Comparison of ENCODE assay signal across 8 mouse cellular contexts in the genomic region with DNA sequence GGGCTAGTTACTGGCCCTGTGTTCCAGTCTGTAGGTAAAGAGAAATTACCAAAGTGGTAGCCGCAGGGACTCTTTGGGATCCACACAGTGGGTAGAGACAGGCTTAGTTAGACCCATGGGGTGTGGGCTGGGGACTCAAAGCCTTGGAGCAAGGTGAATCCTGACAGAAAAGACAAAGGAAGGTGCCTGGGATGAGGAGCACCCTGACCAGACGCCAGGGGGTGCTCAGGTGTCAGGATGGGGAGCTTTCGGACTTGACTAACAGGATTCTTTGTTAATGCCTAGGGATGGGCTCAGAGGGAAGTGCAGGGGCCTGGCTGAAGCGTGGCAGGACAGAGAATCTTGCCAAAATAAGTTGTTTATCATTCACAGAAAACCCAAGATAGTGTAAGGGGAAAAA. TPM values are rescaled to one million over a fixed set of nuclear protein-coding genes. Genes with fewer than 3 reads are reported as not detected.
DNase-seq lines count a peak whose midpoint lies in the region; ATAC-seq and TF ChIP-seq lines count a peak whose summit lies in the region.

No protein-coding gene starts in this region.

- H3K36me3 ChIP-seq in testis, adult 2 months (ENCODE audit: control insufficient read depth, insufficient read depth, low read length), result no peaks in the 10 kb centered on the region
- H3K36me3 ChIP-seq in lung, postnatal 0 days (ENCODE audit: insufficient read depth, low read length), result no peaks in the 10 kb centered on the region

- no peak overlapping the region for H3K9ac ChIP-seq in lung, postnatal 0 days (replicated peaks; ENCODE audit: low read depth)

- H3K4me2 ChIP-seq in lung, postnatal 0 days (replicated peaks; ENCODE audit: low read depth, low read length), result no peak overlapping the region

- no peak overlapping the region for H3K27ac ChIP-seq in cerebellum, adult 2 months (ENCODE audit: insufficient read depth, low read length)
- no peak overlapping the region for H3K27ac ChIP-seq in testis, adult 2 months (ENCODE audit: control insufficient read depth, insufficient read depth, low read depth, low read length)
- H3K27ac ChIP-seq in lung, postnatal 0 days (ENCODE audit: low read length), result no peak overlapping the region

- ATAC-seq in cerebellum, adult (ENCODE audit: insufficient number of reproducible peaks, low FRiP score, low TSS enrichment), result no peak
- 0 out of 2 replicates have a peak, but pooled peaks have one; percentile 34 for ATAC-seq in lung, postnatal 0 days

- WGBS in cerebellum, adult 2 months, result 49% methylated on average over 4 of the region's 4 CpGs
- 30% methylated on average over 4 of the region's 4 CpGs for WGBS in lung, postnatal 0 days

- no peak overlapping the region for H3K4me3 ChIP-seq in cerebellum, adult 2 months (replicated peaks; ENCODE audit: insufficient read depth, low read depth, low read length)
- H3K4me3 ChIP-seq in testis, adult 2 months (ENCODE audit: control insufficient read depth, low read depth, low read length), result no peak overlapping the region
- H3K4me3 ChIP-seq in lung, postnatal 0 days (ENCODE audit: low read depth, low read length), result no peak overlapping the region

- no peak for TF ChIP-seq POLR2A in cerebellum, adult 2 months (IDR thresholded peaks at IDR 0.05; ENCODE audit: borderline replicate concordance, insufficient read depth, low read length)
- TF ChIP-seq POLR2A in testis, adult 2 months (IDR thresholded peaks at IDR 0.05; ENCODE audit: control insufficient read depth, low read depth, low read length), result no peak

- DNase-seq in cerebellum, adult 2 months, result peak; percentile 15 to 40
- DNase-seq in testis, postnatal 14 days (ENCODE audit: low spot score), result no peak
- peak; percentile 78 for DNase-seq in heart, postnatal 4 days
- peak; percentile 49 for DNase-seq in lung, postnatal 0 days (ENCODE audit: low spot score)
- DNase-seq in layer of hippocampus, adult 18-20 months (ENCODE audit: low spot score in 2 of 2), result no peak
- no peak for DNase-seq in spleen, adult 12 weeks (ENCODE audit: low spot score)

- no peaks in the 10 kb centered on the region for H3K9me3 ChIP-seq in lung, postnatal 0 days (ENCODE audit: low read length)

- no peaks in the 10 kb centered on the region for H3K4me1 ChIP-seq in cerebellum, adult 2 months (ENCODE audit: control insufficient read depth, insufficient read depth, low read length)
- H3K4me1 ChIP-seq in testis, adult 2 months (ENCODE audit: control insufficient read depth, insufficient read depth, low read length), result no peaks in the 10 kb centered on the region
- H3K4me1 ChIP-seq in lung, postnatal 0 days (ENCODE audit: insufficient read depth, low read depth, low read length), result peaks cover 10% of the 10 kb centered on the region; the same call in 1 of the 2 replicates

- no peaks in the 10 kb centered on the region for H3K27me3 ChIP-seq in cerebellum, adult 2 months (ENCODE audit: control insufficient read depth, insufficient read depth, low read length)
- H3K27me3 ChIP-seq in testis, adult 2 months (ENCODE audit: control insufficient read depth, insufficient read depth, low read length), result no peaks in the 10 kb centered on the region
- no peaks in the 10 kb centered on the region for H3K27me3 ChIP-seq in lung, postnatal 0 days (replicated peaks; ENCODE audit: insufficient read depth, low read length)

- TF ChIP-seq CTCF in cerebellum, adult 2 months (IDR thresholded peaks at IDR 0.05; ENCODE audit: borderline replicate concordance, insufficient read depth, low read depth, low read length), result peak; percentile 55; the same call in 1 of the 2 replicates
- TF ChIP-seq CTCF in testis, adult 2 months (IDR thresholded peaks at IDR 0.05; ENCODE audit: control insufficient read depth, insufficient read depth, insufficient replicate concordance, low read depth, low read length), result peak; percentile 17; the same call in 1 of the 2 replicates
- peak; percentile 79 for TF ChIP-seq CTCF in lung, postnatal 0 days (IDR thresholded peaks at IDR 0.05)

- no peak for TF ChIP-seq EP300 in lung, postnatal 0 days (IDR thresholded peaks at IDR 0.05)

RNA-seq across cellular contexts. Expression of gene Mrpl23, which starts 10.1 kb away (rescaled TPM):
- 81.9 and 87.2 TPM in 2 replicates for polyA plus RNA-seq in cerebellum, adult 2 months (2012; rRNA removed)
- polyA plus RNA-seq in testis, adult 2 months (2012; rRNA removed), result 4.5 and 5.9 TPM in 2 replicates
- 1 to 10 TPM; 3.7 to 6.4 TPM for total RNA-seq in heart, postnatal 4 days (2021)
- 15.2 and 15.7 TPM in 2 replicates for polyA plus RNA-seq in lung, postnatal 0 days (2015; fragmentation: Nextera tagmentation; extraction: Ambion mirVana)
- 1 to 10 TPM; 6.8 to 8.4 TPM for total RNA-seq in layer of hippocampus, adult 18-20 months (2021)

RNA-seq across cellular contexts. Expression of gene Tnnt3, which starts 23.7 kb away (rescaled TPM):
- polyA plus RNA-seq in cerebellum, adult 2 months (2012; rRNA removed), result 0.39 and 0.65 TPM in 2 replicates
- not detected in 2 replicates for polyA plus RNA-seq in testis, adult 2 months (2012; rRNA removed)
- 10 to 100 TPM in 1 of 2 experiments, under 1 TPM in 1; 0.98 to 10.9 TPM for total RNA-seq in heart, postnatal 4 days (2021)
- polyA plus RNA-seq in lung, postnatal 0 days (2015; fragmentation: Nextera tagmentation; extraction: Ambion mirVana), result 1.5 and 2.2 TPM in 2 replicates
- not detected for total RNA-seq in layer of hippocampus, adult 18-20 months (2021)

Comparison
In these comparisons a context has a peak if more than half of its experiments do, and no peak if none do; other contexts are left out.
1. DNase-seq: peak in cerebellum, adult 2 months (2 of 2), heart, postnatal 4 days (single experiment) and lung, postnatal 0 days (single experiment); none in testis, postnatal 14 days (single experiment), layer of hippocampus, adult 18-20 months (0 of 2) and spleen, adult 12 weeks (single experiment).
2. CTCF ChIP-seq: peak in every context shown above with its lines; median percentile 79 in lung, postnatal 0 days; 55 in cerebellum, adult 2 months; 17 in testis, adult 2 months.